ENCODE assay signal across 8 mouse cellular contexts in the genomic region with DNA sequence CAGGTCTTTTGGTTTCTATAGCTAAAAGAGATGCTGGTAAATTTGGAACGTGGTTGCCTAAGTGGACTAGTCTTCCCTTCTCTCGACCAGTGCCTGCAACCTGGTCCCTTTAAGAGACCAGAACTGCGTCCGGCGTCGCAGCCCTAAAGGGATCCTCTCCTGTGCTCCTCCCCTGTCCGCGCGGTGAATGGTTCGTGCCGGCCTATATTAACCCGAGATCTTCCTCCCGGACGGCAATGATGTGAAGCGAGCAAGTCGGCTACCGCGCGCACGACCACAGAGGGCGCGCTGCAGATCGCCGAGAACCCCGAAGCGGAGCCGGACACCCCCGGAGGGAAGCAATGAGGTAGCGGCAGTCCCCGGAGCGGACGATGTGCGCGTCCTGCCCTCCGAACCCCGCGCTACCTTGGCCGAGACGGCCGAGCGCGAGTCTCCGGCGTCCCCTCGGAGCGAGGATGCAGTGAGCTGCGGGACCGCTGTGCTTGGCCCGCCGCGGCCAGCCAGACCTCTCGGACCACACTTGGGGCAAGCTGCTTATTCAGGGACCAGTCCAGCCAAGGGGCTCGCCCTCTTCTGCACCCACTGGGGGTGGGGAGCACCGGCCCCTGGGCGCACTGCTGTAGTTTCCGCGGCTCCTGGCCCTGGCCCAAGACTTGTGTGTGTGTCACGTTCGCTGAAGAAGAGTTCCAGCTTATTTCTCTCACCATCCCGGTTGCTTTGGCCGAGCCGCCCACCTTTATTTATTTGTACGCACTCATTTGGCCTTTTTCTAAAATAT. TPM values are rescaled to one million over a fixed set of nuclear protein-coding genes. Genes with fewer than 3 reads are reported as not detected.
DNase-seq lines count a peak whose midpoint lies in the region; ATAC-seq and TF ChIP-seq lines count a peak whose summit lies in the region.

Gene Fam43a (plus strand): TSS at position 233 of the 778 bp plus-strand sequence.

- H3K27me3 ChIP-seq in hindbrain, embryonic 15.5 days = 0 out of 2 replicates have a peak, but pooled peaks cover 7% of the 10 kb centered on the region

- H3K9ac ChIP-seq in hindbrain, embryonic 15.5 days = peak within 1 kb of the TSS; percentile 42

- peak; percentile 46 for TF ChIP-seq CTCF in left cerebral cortex, adult 2 months (IDR thresholded peaks at IDR 0.05)

- peaks cover 49% of the 10 kb centered on the region for H3K4me1 ChIP-seq in hindbrain, embryonic 15.5 days (replicated peaks)

- intact Hi-C loops in left cerebral cortex, adult 2 months (cut with DNase I) = loop anchor here (5.0 to 10.0 kb wide), 4 partner anchors 63 to 755 kb away; no protein-coding TSS in a partner anchor

- H3K4me2 ChIP-seq in hindbrain, embryonic 15.5 days = peak within 1 kb of the TSS; percentile 82

- peak within 1 kb of the TSS; percentile 48 for H3K4me3 ChIP-seq in hindbrain, embryonic 15.5 days
- H3K4me3 ChIP-seq in left cerebral cortex, adult 2 months = peak within 1 kb of the TSS; percentile 79

- under 1% methylated on average over 63 of the region's 63 CpGs for WGBS in hindbrain, embryonic 15.5 days

- no peaks in the 10 kb centered on the region for H3K9me3 ChIP-seq in hindbrain, embryonic 15.5 days

- peak; percentile 81 for ATAC-seq in hindbrain, embryonic 15.5 days (ENCODE audit: low FRiP score, low read depth)
- peak; percentile 78 for ATAC-seq in megakaryocyte, adult 5-6 weeks (ENCODE audit: poor library complexity, severe bottlenecking)

- H3K36me3 ChIP-seq in hindbrain, embryonic 15.5 days = no peaks in the 10 kb centered on the region

- peak within 1 kb of the TSS; percentile 49 for H3K27ac ChIP-seq in hindbrain, embryonic 15.5 days (replicated peaks)
- H3K27ac ChIP-seq in left cerebral cortex, adult 2 months = peak within 1 kb of the TSS; percentile 96

- DNase-seq in R1 (ENCODE audit: low read depth, low spot score) = peak; percentile 96
- peak; percentile 92 to 94 for DNase-seq in cerebellum, postnatal 14 days
- peak; percentile 92 for DNase-seq in gastrocnemius, adult 18-20 months (ENCODE audit: low spot score)
- peak; percentile 80 to 86 for DNase-seq in left cerebral cortex, adult 2 months (ENCODE audit: extremely low spot score in 1 of 2, low spot score in 2 of 2)
- DNase-seq in right cerebral cortex, adult 18-20 months = peak; percentile 87
- peak; percentile 87 for DNase-seq in urinary bladder, adult 2 months (ENCODE audit: low spot score)

RNA-seq across cellular contexts. Expression of gene Fam43a, which starts in this region (rescaled TPM):
- 1 to 10 TPM; 4.3 to 6.6 TPM for total RNA-seq in gastrocnemius, adult 18-20 months (2021)
- 19.6 and 21.6 TPM in 2 replicates for polyA plus RNA-seq in hindbrain, embryonic 15.5 days (2015; fragmentation: Nextera tagmentation; extraction: Ambion mirVana)
- 10 to 100 TPM; 17.3 to 18.1 TPM for total RNA-seq in left cerebral cortex, adult 2 months (2021)
- 4.6 and 4.7 TPM in 2 replicates for total RNA-seq in megakaryocyte, adult 5-6 weeks (2015)
- total RNA-seq in megakaryocyte, adult 5-6 weeks (2017) = 7.9 and 9.3 TPM in 2 replicates
- 9.3 and 9.7 TPM in 2 replicates for polyA plus RNA-seq in urinary bladder, adult 2 months (2012; rRNA removed)

Comparison
In these comparisons a context has a peak if more than half of its experiments do, and no peak if none do; other contexts are left out.
1. Peak in every context shown above with its lines: DNase-seq, ATAC-seq, H3K4me3 ChIP-seq and H3K27ac ChIP-seq.